Mouse (Mus musculus): ENCODE data around the gene Spin4.

- TF ChIP-seq POLR2A (IDR thresholded peaks at IDR 0.05; ENCODE audit: low read depth, low read length), result no peak
- TF ChIP-seq CTCF (IDR thresholded peaks at IDR 0.05; ENCODE audit: extremely low read depth, insufficient read depth, insufficient read length, insufficient replicate concordance), result no peak
These were observed 1.4 kb upstream of the Spin4 start for GRCm38 (mm10) chrX:95027907-95028306.

All from spleen, adult 2 months (tissue).